Mouse (Mus musculus): ENCODE measurements around the gene Lpar1. TPM values are rescaled to one million over a fixed set of nuclear protein-coding genes. Genes with fewer than 3 reads are reported as not detected.

Lpar1 gene
- polyA plus RNA-seq, 1 experiment from 2014 or later: 29.6 TPM

DNA sequence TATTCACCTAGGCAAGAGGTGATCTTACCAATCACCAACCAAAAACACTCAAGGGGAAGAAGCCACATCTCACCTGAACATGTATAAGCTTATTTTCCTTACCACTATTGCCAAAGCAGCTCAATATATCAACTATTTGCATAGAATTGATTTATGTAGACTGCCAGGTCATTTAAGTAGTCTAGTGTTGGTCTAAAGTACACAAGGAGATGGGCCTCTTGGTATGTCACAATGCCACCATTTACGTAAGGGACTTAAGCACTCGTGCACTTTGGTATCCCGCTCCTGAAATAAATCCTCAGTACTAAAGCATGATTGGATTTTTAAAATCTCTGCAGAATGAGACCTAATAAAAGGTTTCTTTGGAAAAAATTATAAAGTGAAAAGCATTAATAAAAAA, 12.9 kb downstream of the Lpar1 start:
- Histone ChIP-seq H3K4me2 (replicated peaks) (no peak overlapping the region), H3K4me1 (no peaks in the 10 kb centered on the region), H3K36me3 (no peaks in the 10 kb centered on the region), H3K9ac (replicated peaks) (no peak overlapping the region), H3K27ac (replicated peaks) (no peak overlapping the region), H3K9me3 (no peaks in the 10 kb centered on the region), H3K27me3 (no peaks in the 10 kb centered on the region), H3K4me3 (no peak overlapping the region)
- WGBS: 96% methylated on average over 3 of the region's 3 CpGs
- no peak for ATAC-seq (replicated peaks)

DNA sequence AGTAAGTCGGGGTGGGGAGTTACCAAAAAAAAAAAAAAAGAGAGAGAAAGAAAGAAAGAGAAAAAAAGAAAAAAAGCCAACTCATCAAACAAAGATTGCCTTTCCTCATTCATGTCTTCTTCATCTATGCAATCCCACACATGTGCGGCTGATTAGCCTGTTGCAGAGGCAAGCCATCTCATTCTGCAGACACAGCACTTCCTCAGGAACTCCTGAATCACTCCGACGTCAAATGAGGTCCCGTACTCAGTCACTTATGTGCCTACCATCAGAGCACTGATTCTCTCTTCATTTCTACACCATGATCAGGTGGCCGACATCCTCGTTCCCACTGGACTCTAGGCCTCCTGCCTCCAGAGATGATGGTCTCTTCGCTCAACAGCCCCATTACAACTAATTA, 13.3 kb downstream of the Lpar1 start:
- H3K36me3 ChIP-seq: no peaks in the 10 kb centered on the region
- H3K4me3 ChIP-seq: no peak overlapping the region
- H3K9ac ChIP-seq (replicated peaks): no peak overlapping the region
- no peak overlapping the region for H3K4me2 ChIP-seq (replicated peaks)
- H3K4me1 ChIP-seq: no peaks in the 10 kb centered on the region
- no peaks in the 10 kb centered on the region for H3K9me3 ChIP-seq
- ATAC-seq (replicated peaks): no peak
- 92% methylated on average over 8 of the region's 8 CpGs for WGBS
- no peak overlapping the region for H3K27ac ChIP-seq (replicated peaks)
- no peaks in the 10 kb centered on the region for H3K27me3 ChIP-seq

- H3K36me3 ChIP-seq: no peaks in the 10 kb centered on the region
- H3K4me2 ChIP-seq (replicated peaks): no peak overlapping the region
- no peak overlapping the region for H3K9ac ChIP-seq (replicated peaks)
- H3K27me3 ChIP-seq: no peaks in the 10 kb centered on the region
- ATAC-seq (replicated peaks): no peak
- 86% methylated on average over 3 of the region's 3 CpGs for WGBS
- no peaks in the 10 kb centered on the region for H3K9me3 ChIP-seq
- H3K27ac ChIP-seq (replicated peaks): no peak overlapping the region
- peaks cover 8% of the 10 kb centered on the region; the same call in 1 of the 2 replicates for H3K4me1 ChIP-seq
- H3K4me3 ChIP-seq: no peak overlapping the region
These were observed 15.0 kb downstream of the Lpar1 start for GRCm38 (mm10) chr4:58538696-58539095.

- no peak overlapping the region for H3K9ac ChIP-seq (replicated peaks)
- H3K27ac ChIP-seq (replicated peaks): no peak overlapping the region
- no peak for ATAC-seq (replicated peaks)
- H3K4me3 ChIP-seq: no peak overlapping the region
- no peak overlapping the region for H3K4me2 ChIP-seq (replicated peaks)
- H3K4me1 ChIP-seq: peaks cover 8% of the 10 kb centered on the region; the same call in 1 of the 2 replicates
- no peaks in the 10 kb centered on the region for H3K36me3 ChIP-seq
- no peaks in the 10 kb centered on the region for H3K9me3 ChIP-seq
- WGBS: 92% methylated on average over 6 of the region's 6 CpGs
- no peaks in the 10 kb centered on the region for H3K27me3 ChIP-seq
These were observed 17.9 kb downstream of the Lpar1 start for GRCm38 (mm10) chr4:58535754-58536153.

- H3K4me3 ChIP-seq: no peak overlapping the region
These were observed 18.9 kb downstream of the Lpar1 start for GRCm38 (mm10) chr4:58534726-58535350.

GRCm38 (mm10) chr4:58534141-58534571, 19.5 kb downstream of the Lpar1 start:
- H3K4me1 ChIP-seq: peaks cover 8% of the 10 kb centered on the region; the same call in 1 of the 2 replicates
- H3K4me3 ChIP-seq: no peak overlapping the region
- H3K27ac ChIP-seq (replicated peaks): no peak overlapping the region
- no peaks in the 10 kb centered on the region for H3K36me3 ChIP-seq
- H3K27me3 ChIP-seq: no peaks in the 10 kb centered on the region
- H3K9me3 ChIP-seq: no peaks in the 10 kb centered on the region
- no peak for ATAC-seq (replicated peaks)
- H3K9ac ChIP-seq (replicated peaks): no peak overlapping the region
- no peak overlapping the region; the same call in 1 of the 2 replicates for H3K4me2 ChIP-seq (replicated peaks)
- 36% methylated on average over 13 of the region's 13 CpGs for WGBS

More at GRCm38 (mm10) chr4:58534726-58535350, 18.9 kb downstream of the Lpar1 start:
- Histone ChIP-seq H3K4me1 (peaks cover 8% of the 10 kb centered on the region; the same call in 1 of the 2 replicates), H3K9ac (replicated peaks) (no peak overlapping the region), H3K4me2 (replicated peaks) (no peak overlapping the region), H3K9me3 (no peaks in the 10 kb centered on the region), H3K36me3 (no peaks in the 10 kb centered on the region), H3K27ac (replicated peaks) (no peak overlapping the region), H3K27me3 (no peaks in the 10 kb centered on the region)
- no peak for ATAC-seq (replicated peaks)
- 77% methylated on average over 15 of the region's 15 CpGs for WGBS

DNA sequence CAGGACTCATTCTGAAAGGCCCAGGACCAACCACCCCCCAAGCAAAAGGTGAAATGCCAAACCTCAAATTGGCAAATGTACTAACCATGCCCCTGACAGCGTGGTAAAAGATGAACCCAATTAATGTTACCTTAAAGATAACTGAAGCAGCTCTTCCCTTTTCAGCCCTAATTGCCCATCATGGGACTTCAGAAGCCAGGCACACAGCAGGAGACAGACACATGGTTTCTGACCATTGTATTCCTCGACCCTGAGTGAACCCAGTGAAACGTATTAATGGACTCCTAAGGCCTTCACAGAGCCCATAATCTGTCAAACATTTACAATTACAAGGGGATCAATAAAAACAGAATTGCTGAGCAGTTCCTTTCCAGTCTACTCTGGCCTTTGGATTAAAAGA, 20.2 kb downstream of the Lpar1 start:
- no peak overlapping the region for H3K27ac ChIP-seq (replicated peaks)
- ATAC-seq (replicated peaks): no peak
- no peak overlapping the region for H3K4me2 ChIP-seq (replicated peaks)
- H3K27me3 ChIP-seq: no peaks in the 10 kb centered on the region
- peaks cover 8% of the 10 kb centered on the region; the same call in 1 of the 2 replicates for H3K4me1 ChIP-seq
- H3K36me3 ChIP-seq: no peaks in the 10 kb centered on the region
- no peak overlapping the region for H3K4me3 ChIP-seq
- WGBS: 10% methylated on average over 3 of the region's 3 CpGs
- H3K9me3 ChIP-seq: no peaks in the 10 kb centered on the region
- H3K9ac ChIP-seq (replicated peaks): no peak overlapping the region

GRCm38 (mm10) chr4:58532326-58532725, 21.4 kb downstream of the Lpar1 start:
- H3K27ac ChIP-seq (replicated peaks): no peak overlapping the region
- 89% methylated on average over 3 of the region's 3 CpGs for WGBS
- H3K9me3 ChIP-seq: no peaks in the 10 kb centered on the region
- no peaks in the 10 kb centered on the region for H3K27me3 ChIP-seq
- H3K4me3 ChIP-seq: no peak overlapping the region
- no peaks in the 10 kb centered on the region for H3K36me3 ChIP-seq
- no peak overlapping the region for H3K4me2 ChIP-seq (replicated peaks)
- no peak overlapping the region for H3K9ac ChIP-seq (replicated peaks)
- no peak for ATAC-seq (replicated peaks)
- peaks cover 8% of the 10 kb centered on the region; the same call in 1 of the 2 replicates for H3K4me1 ChIP-seq

DNA sequence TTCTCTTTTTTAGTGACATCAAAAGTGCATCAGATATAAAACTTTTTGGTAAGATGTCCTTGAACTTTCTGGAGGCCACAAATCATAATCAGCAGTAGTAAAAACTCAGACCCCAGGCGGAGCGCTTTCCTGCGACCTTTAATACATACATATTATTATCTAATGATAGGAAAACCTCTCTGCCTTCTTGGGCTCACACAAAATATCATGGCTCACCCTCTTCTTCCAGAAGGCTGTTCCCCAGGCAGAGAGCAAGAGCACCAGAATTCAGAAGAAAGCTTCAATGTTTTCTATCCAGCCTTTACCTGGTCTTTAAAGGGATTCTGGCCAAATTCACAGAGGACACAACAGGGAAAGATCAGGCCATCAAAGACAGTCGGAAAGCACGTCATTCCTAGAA, 23.0 kb downstream of the Lpar1 start:
- H3K27ac ChIP-seq (replicated peaks): no peak overlapping the region
- no peak overlapping the region for H3K4me2 ChIP-seq (replicated peaks)
- H3K9me3 ChIP-seq: no peaks in the 10 kb centered on the region
- H3K4me1 ChIP-seq: peaks cover 8% of the 10 kb centered on the region; the same call in 1 of the 2 replicates
- WGBS: 93% methylated on average over 5 of the region's 5 CpGs
- H3K9ac ChIP-seq (replicated peaks): no peak overlapping the region
- H3K36me3 ChIP-seq: no peaks in the 10 kb centered on the region
- no peak for ATAC-seq (replicated peaks)
- H3K27me3 ChIP-seq: no peaks in the 10 kb centered on the region
- H3K4me3 ChIP-seq: no peak overlapping the region

- H3K4me1 ChIP-seq: peaks cover 8% of the 10 kb centered on the region; the same call in 1 of the 2 replicates
- H3K36me3 ChIP-seq: no peaks in the 10 kb centered on the region
- no peak overlapping the region for H3K4me3 ChIP-seq
- no peak overlapping the region for H3K9ac ChIP-seq (replicated peaks)
- ATAC-seq (replicated peaks): no peak
- no peak overlapping the region for H3K4me2 ChIP-seq (replicated peaks)
- H3K27me3 ChIP-seq: no peaks in the 10 kb centered on the region
- no peaks in the 10 kb centered on the region for H3K9me3 ChIP-seq
- 65% methylated on average over 3 of the region's 3 CpGs for WGBS
- H3K27ac ChIP-seq (replicated peaks): no peak overlapping the region
These were observed 23.4 kb downstream of the Lpar1 start for GRCm38 (mm10) chr4:58530279-58530678.

DNA sequence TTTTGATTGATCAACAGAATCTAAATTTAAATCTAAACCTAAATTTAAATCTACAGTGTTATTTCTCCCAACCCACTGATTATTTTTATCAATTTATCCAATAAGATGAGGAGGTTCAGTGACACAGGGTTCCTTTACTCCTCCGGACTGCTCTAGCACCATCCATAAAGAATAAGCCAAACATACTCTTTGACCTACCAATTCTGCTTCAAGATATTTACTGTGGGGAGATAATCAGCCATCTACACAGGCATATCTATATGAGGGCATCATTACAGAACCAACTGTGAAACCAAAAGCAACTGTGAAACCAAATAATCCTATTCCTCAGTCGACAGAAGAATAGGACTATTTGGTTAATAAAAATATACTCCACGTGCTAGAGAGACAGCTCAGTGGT, 25.8 kb downstream of the Lpar1 start:
- Histone ChIP-seq H3K9me3 (no peaks in the 10 kb centered on the region), H3K27ac (replicated peaks) (no peak overlapping the region), H3K4me2 (replicated peaks) (no peak overlapping the region), H3K36me3 (no peaks in the 10 kb centered on the region), H3K9ac (replicated peaks) (no peak overlapping the region), H3K4me3 (no peak overlapping the region), H3K27me3 (no peaks in the 10 kb centered on the region), H3K4me1 (no peaks in the 10 kb centered on the region)
- ATAC-seq (replicated peaks): no peak
- WGBS: 95% methylated on average over 3 of the region's 3 CpGs

DNA sequence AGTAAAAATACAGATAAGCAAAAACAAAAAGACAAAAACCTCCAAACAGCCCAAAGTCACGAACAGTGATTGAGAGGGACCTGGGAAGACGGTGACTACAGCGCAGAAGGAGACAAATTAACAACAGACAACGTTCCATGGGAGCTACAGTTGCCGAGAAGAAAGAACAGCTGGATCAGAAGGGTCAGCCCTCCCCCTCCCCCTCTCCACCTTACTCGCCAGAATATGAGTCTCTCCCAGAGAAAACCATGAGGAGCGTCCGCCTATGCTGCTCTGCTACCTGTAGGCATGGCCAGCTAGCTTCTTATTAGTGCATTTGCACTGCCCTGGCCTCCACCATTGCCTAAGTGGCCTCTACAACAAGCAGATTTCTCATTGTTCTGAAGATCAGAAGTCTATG, 32.6 kb downstream of the Lpar1 start:
- no peaks in the 10 kb centered on the region for H3K4me1 ChIP-seq
- H3K9me3 ChIP-seq: no peaks in the 10 kb centered on the region
- no peak overlapping the region for H3K4me2 ChIP-seq (replicated peaks)
- H3K4me3 ChIP-seq: no peak overlapping the region
- no peak overlapping the region for H3K9ac ChIP-seq (replicated peaks)
- no peaks in the 10 kb centered on the region for H3K36me3 ChIP-seq
- WGBS: 82% methylated on average over 8 of the region's 8 CpGs
- no peak overlapping the region for H3K27ac ChIP-seq (replicated peaks)
- no peak for ATAC-seq (replicated peaks)
- no peaks in the 10 kb centered on the region for H3K27me3 ChIP-seq

- Histone ChIP-seq H3K36me3 (no peaks in the 10 kb centered on the region), H3K9ac (replicated peaks) (no peak overlapping the region), H3K9me3 (no peaks in the 10 kb centered on the region), H3K4me3 (no peak overlapping the region), H3K27ac (replicated peaks) (no peak overlapping the region), H3K4me1 (no peaks in the 10 kb centered on the region), H3K27me3 (no peaks in the 10 kb centered on the region), H3K4me2 (replicated peaks) (no peak overlapping the region)
- WGBS: 84% methylated on average over 5 of the region's 5 CpGs
- no peak for ATAC-seq (replicated peaks)
These were observed 33.2 kb downstream of the Lpar1 start for GRCm38 (mm10) chr4:58520531-58520930.

All from forebrain, embryonic 15.5 days (tissue).